Mouse (Mus musculus) urinary bladder, adult 18-20 months (tissue): Measurements from ENCODE around the gene Slc15a3.

ENCODE experiments used
- DNase-seq, 2 experiments: peaks; one replicate each; pipeline ENCODE4 v3.0.0; 2022; ENCODE audit warnings: low spot score in 2 of 2, mixed read lengths in 2 of 2

Slc15a3 gene

DNA sequence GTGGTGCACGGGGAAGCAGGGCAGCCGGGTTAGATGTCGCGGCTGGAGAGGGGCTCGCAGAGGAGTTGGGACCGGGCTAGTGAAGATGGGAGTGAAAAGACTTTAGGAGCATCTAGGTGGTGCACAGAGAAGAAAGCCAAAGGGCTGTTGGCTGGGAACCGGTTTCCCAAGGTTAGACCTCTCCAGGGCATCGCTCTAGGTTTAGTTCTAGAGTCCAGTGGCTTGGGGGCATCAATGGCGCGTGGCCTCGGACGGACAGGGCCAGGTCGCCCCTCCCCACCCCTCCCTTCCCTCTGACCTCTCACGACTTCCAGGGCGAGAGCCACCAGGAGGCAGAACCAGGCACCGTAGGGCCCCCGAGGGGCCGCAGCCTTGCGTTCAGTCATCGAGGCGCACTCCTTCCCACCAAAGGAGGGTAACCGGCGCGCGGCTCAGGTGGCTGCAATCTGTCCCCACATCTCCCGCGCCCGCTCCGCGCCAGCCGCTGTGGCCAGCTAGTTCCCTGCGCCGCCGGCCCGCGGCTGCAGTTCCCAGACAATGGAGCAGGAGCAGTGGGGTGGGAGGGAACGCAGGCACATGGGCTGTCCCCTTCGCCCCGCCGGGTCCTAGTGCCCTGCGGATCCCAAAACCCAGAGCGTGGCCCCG is 29.8 kb downstream of the Slc15a3 start:
- DNase-seq = peak; percentile 67 to 72

GRCm38 (mm10) chr19:10869886-10870527 is 30.5 kb downstream of the Slc15a3 start, which contains the start of gene Tmem132a:
Tmem132a (minus strand) TSS chr19:10869940.
- no peak for DNase-seq

GRCm38 (mm10) chr19:10870676-10871075 is 31.1 kb downstream of the Slc15a3 start:
- no peak for DNase-seq

DNA sequence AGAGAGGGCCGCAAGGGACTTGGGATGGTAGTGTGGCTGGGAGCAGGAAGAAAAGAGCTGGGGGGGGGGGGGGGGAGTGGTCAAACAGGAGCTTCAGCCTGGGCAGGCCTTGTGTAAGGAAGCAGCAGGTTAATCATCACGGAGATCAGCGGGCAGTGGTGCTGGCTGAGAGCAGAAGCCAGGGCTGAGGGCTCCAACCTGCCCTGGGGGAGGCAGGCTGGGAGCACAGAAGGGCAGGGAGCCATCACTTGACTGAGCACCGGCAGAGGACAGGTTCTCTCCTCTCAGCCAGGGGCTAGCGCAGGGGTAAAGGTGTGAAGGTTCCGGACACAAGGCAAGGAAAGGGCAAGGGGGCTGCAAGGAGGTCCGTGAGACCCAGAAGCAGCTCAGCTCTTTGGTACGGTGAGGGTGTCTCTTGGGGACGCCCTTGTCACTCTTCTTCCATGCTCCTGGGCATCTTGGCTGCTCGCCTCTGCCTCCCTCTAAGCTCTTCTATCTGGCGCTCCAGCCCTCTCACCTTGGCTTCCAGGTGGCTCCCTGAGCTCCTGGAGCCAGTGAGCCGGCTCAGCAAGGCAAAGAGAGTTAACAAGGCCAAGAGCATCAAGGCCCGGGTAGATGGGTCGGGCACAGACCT is 31.9 kb downstream of the Slc15a3 start:
- no peak for DNase-seq

DNA sequence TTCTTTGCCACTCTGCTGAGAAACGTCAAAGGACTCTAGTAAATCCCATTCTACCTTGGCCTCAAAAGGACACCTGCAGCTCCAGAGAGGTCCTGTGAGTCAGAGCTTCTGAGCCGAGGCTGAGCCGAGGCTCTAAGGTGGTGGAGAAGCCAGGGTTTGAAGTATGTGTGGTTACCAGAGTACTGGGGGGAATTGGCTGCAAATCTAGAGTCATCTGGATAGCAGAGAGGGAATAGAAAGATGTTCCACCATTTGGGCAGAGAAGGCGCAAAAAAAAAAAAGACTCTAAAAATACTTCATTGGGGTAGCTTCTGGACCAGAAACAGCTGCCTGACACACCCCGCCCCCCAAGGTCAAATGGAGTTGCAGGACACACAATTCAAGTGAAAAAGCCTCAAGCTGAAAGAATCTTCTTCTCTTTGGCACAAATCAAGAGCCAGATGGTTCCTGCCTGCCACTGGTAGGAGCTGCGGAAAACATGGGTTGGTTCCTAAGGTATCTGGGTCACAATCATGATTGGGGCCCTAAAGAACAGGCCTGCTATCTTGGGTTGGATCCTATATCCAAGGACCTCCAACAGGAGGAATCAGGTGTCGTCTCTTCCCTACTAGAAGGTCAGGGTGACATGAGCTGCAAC is 38.8 kb downstream of the Slc15a3 start:
- no peak for DNase-seq

DNA sequence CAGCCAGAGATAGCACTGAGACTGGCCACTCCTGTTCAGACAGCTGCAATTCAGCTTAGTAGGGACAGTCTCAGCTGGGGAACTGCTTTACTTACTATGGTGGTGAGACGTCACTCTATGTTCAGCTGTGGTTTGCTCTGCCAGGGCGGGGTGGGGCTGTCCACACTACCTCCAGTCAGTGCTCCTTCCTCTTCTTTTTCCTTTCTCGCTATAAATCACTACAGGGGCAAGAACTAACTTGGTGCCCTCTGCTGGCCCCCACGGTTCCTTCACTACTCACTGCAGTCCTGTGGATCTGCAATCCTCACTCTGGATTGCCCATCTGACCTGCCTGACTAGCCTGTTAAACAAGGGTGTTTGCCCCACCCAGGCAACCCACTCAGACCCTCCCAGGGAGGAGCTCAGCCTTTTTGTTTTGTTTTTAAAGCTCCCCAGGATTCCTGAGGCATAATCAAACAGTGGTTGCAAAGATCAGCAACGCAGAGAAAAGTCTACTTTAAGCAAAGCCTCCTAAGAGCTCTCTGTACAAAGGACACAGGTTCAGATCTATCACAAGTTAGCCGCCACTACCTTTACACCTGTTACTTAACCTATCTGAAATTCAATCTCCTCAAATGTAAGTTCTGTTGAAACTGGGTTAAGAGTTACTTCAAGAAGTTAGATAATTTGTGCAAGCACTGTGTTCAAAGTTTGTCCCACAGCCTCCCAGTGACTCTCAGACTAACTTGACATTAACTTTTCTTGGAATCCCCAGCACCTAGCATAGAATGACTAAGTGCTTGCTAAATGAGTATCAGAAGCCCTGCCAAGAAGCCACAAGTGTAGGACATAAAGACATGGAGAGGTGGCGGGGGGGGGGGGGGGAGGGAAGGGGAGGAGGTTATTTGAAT is 40.8 kb downstream of the Slc15a3 start:
- peak; percentile 61 to 74 for DNase-seq

GRCm38 (mm10) chr19:10880975-10881425 is 41.5 kb downstream of the Slc15a3 start:
- no peak for DNase-seq

DNA sequence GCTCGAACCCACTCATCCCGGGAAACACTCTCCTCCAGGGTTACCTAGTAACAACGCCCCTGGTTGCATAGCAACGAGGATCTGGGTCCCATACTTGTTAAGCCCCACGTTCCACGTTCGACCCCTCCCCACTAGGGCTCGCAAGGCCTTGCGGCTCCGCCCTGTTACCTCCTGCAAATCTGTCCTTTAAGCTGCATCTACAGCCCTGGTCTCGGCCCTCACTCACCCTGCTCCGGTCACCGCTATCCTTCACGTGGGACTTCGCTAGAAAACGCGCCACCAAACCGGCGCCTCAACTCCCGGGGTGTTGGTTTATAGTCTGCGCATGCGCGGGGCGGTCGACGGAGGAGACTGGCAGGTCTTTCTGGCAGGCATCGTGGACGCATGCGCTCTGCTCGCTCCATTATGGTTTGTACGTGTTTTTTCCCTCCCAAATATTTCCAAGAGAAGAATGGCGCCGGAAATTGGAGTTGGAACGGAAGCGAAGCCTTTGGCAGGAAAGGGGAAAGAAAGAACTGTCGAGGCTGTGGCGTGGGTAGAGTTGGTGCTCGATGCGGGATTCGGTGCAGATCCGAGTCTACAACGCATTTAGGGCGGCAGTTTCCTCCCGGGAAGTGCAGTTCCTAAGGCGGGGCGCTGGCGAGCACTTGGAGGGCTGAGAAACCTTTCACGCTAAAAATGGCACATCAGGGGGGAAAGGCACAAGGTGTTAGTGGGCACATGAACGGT is 42.1 kb downstream of the Slc15a3 start, which contains the start of gene Tmem109:
Tmem109 (minus strand) TSS at position 576 of the 729 bp plus-strand sequence.
- peak; percentile 80 to 89 for DNase-seq

DNA sequence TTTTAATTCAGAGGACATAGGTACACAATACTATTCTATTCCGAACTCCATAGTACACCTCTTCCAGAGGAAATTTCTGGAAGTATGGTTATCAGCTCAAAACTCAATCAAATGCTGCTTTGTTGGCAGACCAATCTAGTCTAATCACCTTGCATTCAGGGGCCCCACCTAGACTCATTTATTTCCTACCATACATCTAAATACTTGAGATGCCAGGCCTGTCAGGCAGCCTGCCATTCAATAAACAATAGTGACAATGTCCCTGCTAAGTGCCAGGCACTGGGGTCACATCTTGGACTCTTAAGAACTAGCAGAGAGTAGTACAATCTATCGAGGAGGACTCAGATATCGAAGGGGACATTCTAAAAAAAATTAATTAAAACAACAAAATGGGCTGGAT is 52.7 kb downstream of the Slc15a3 start:
- no peak for DNase-seq

DNA sequence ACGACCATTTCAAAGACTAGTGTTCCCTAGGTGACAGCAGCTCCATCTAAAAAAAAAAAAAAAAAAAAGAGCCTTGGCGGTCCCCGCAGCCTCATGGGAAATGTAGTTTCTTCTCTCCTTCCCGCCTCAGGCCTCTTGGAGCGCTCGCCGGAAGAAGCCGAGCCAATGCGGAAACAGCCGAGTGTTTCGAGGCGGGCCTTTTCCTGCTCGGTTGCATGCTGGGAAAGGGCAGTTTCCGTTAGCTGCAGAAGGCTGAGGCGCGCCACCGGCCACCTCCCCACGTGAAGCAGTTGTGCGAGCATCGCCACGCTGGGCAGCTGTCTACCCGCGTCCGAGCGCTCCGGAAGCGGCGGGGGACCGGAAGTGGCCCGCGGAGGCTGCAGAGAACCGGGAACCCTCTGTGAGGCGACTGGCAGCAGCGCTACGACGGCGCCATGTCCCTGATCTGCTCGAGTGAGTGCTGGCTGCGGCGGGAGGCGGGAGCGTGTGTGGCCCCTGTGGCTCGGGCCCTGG is 55.5 kb downstream of the Slc15a3 start, which contains the start of gene Prpf19:
Prpf19 (plus strand) TSS at position 216 of the 513 bp plus-strand sequence.
- peak; percentile 94 for DNase-seq

DNA sequence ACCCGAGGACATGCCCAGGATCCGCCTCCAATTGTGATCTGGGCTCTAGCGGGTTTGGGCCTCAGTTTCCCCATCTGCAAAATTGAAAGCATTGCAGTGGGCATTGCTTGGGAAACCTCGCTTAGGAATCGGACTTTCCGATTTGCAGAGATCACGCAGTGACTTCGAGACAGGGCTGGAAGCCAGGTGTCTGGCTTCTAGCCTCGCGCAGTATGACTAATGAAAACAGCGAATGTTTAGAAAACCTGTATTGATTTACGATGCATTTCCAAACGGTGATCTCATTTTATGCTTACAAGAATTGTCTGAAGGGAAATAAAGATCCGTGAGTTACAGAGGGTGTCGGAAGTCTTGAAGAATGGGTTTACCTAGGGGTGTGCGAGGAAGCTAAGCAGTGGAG is 56.2 kb downstream of the Slc15a3 start:
- DNase-seq = no peak

- DNase-seq = no peak
These were observed 57.3 kb downstream of the Slc15a3 start for GRCm38 (mm10) chr19:10896849-10897248.

GRCm38 (mm10) chr19:10897491-10897890 is 58.0 kb downstream of the Slc15a3 start:
- DNase-seq = no peak

GRCm38 (mm10) chr19:10900315-10900714 is 60.8 kb downstream of the Slc15a3 start:
- DNase-seq = no peak

DNA sequence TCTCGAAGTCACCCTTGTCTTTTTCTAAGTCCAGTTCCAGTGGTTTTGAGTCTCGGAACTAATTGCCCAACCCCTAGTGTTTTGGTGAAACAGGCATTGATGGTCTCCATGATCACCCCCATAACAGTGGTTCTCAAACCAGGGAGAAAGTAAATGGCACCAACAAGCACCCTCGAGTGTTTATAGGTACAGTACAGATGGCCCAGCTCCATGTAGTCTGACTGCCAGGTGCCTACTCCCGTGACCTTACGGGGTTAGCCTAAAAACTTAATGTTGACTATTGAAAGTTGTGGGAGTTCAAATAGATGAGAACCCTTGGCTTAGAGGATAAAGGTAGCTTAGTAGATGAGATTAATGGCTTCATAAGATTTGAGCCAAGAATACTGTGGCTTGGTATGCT is 61.5 kb downstream of the Slc15a3 start:
- DNase-seq = no peak

- no peak for DNase-seq
These were observed 65.0 kb downstream of the Slc15a3 start for GRCm38 (mm10) chr19:10904512-10904911.

DNA sequence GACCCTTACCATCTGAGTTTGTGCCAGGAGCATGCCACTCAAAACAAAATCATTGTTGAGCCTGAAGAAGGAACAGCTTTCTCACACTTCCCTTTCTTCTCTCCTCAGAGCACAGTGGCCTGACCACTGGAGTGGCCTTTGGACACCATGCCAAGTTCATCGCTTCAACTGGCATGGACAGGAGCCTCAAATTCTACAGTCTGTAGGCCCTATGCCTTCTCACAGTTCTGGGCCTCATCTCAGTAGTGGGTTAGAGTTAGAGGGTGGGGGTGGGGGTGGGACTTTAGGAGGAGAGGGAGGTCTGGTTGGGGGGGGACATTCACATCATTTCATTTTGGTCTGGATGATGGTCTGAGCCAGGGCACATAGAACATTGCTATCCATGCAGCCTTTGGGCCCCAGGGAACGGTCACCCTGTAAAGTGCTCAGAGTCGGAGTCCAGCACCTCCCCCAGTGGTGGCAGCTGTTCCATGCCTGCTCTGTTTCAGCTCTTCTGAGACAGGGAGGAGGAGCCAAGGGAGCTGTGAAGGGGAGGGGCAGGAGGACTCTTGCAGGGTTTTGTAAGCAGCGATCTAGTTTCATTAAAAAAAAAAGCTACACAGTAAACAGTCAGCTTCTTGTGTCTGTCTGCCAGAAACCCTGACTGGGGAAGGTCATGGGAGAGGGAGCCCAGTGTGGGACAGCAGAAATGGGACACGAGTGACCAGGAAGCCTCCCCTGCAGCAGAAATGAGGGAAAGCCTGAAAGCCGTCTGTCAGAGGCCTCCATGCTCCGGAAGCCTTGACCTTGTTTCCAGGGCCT is 65.6 kb downstream of the Slc15a3 start:
- peak in 1 of 2 experiments; percentile 42 for DNase-seq

GRCm38 (mm10) chr19:10905728-10906000 is 66.1 kb downstream of the Slc15a3 start:
- no peak for DNase-seq

GRCm38 (mm10) chr19:10907891-10908290 is 68.4 kb downstream of the Slc15a3 start:
- DNase-seq = peak in 1 of 2 experiments; percentile 30
